Mouse (Mus musculus) testis, adult 2 months (tissue): ENCODE results near the gene Olfml2b.

Experiments used
- CTCF ChIP-seq: fragments of 200-500 bp; IDR thresholded peaks from 2 replicates; pipeline ENCODE4 v1.5.1; 2012; ENCODE audit warnings: low read depth, mild to moderate bottlenecking, inconsistent platforms, low read length, moderate library complexity; ENCODE audit not compliant: control insufficient read depth, insufficient read depth, insufficient replicate concordance
- POLR2A ChIP-seq: fragments of 200-500 bp; IDR thresholded peaks from 2 replicates; pipeline ENCODE4 v1.6.1; 2012; ENCODE audit warnings: low read depth, mild to moderate bottlenecking, inconsistent platforms, low read length, moderate library complexity; ENCODE audit not compliant: control insufficient read depth

- TF ChIP-seq POLR2A (no peak), CTCF (no peak)
Observed at GRCm38 (mm10) chr1:170721560-170721959, 77.2 kb downstream of the Olfml2b start.
